Mouse (Mus musculus) megakaryocyte, embryonic 14.5 days (primary cell): ENCODE data around the gene Dab1.

Experiments
- FLI1 ChIP-seq: IDR thresholded peaks from 2 replicates; pipeline ENCODE4 v1.6.1; 2012; ENCODE audit warnings: low read length, inconsistent platforms, mixed read lengths
- GATA1 ChIP-seq: IDR thresholded peaks from 3 replicates; pipeline ENCODE4 v1.6.1; 2012; ENCODE audit warnings: mixed read lengths, low read length, inconsistent platforms, borderline replicate concordance

DNA sequence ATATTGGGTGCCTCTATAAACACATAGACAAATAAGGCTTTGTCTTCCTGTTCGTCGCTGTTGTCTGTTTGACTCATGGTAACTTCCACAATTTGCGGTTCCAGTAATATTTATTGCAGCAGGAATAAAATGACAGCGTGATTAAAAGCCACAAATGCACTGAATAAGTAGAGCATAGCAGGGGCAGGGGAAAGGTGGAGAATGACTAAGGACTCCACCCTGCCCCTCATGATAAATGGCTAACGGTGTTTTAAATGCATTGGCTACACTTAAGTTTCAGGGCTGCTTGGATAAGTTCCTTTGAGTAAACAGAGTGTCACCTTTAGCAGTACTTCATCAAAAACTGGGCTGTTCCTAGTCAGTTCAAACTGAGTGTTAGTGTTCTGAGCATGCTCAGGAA lies 1000.3 kb downstream of the Dab1 start:
- TF ChIP-seq GATA1 (no peak), FLI1 (no peak)
